In the genomic region with DNA sequence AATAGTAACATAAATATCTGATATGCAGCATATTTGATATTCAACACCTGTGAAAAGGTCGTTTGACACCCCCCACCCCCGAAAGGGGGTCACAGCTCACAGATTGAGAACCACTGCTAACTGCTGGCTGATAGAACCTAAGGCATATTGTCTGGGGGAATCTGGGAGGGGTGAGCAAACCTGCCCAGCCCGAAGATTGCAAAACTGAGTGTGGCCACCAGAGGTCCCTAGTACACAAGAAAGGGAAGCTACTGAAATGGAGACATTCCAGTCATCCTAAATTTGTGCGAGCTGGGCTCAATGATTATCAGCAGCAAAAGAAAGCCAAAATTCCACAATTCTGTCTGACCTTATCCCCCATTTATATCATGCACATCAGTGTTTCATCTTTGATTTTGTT, we compare ENCODE assay signal across 10 mouse cellular contexts. TPM values are rescaled to one million over a fixed set of nuclear protein-coding genes. Genes with fewer than 3 reads are reported as not detected.
DNase-seq lines count a peak whose midpoint lies in the region; TF ChIP-seq lines count a peak whose summit lies in the region.
"Had no signal": no experiment of that assay in that cellular context is flagged by ENCODE, and none has a peak within 500 bp of the region (broad histone marks: within the 10 kb centered on the region; RNA-seq: fewer than 3 reads in every experiment).

No protein-coding gene starts in this region.

- DNase-seq in 416B (ENCODE audit: low read depth) (peak; percentile 52), R1 (ENCODE audit: low read depth, low spot score) (peak; percentile 51)
- peak; percentile 74 to 84 for DNase-seq in cerebellum, postnatal 25 days
- DNase-seq in gastrocnemius, postnatal 36 days = peak; percentile 53 to 65
- DNase-seq in layer of hippocampus, adult 2 months (ENCODE audit: low spot score in 2 of 2) = peak; percentile 66 to 83
- DNase-seq in lung, postnatal 14 days = peak; percentile 76
- DNase-seq in right cerebral cortex, postnatal 10 days (ENCODE audit: low spot score in 2 of 2) = peak; percentile 68 to 86
- peak; percentile 77 for DNase-seq in urinary bladder, postnatal 14 days (ENCODE audit: low spot score)

- no peak overlapping the region for H3K4me3 ChIP-seq in layer of hippocampus, adult 2 months
- H3K4me3 ChIP-seq: embryonic facial prominence, embryonic 13.5 days; myocyte had no signal

- peak; percentile 86 for TF ChIP-seq CTCF in layer of hippocampus, adult 2 months (conservative IDR thresholded peaks at IDR 0.05)

- H3K27ac ChIP-seq in layer of hippocampus, adult 2 months = no peak overlapping the region
- H3K27ac ChIP-seq: embryonic facial prominence, embryonic 13.5 days had no signal

- intact Hi-C loops in gastrocnemius, postnatal 36 days (cut with DNase I) = loop anchor here (1.0 kb wide), 1 partner anchor 27 kb away; no protein-coding TSS in a partner anchor

RNA-seq across cellular contexts. Expression of a gene that starts 42.9 kb away (rescaled TPM):
- total RNA-seq in gastrocnemius, postnatal 36 days (2021) = not detected
- total RNA-seq in layer of hippocampus, adult 2 months (2021) = 1 to 10 TPM; 2.0 TPM
